Mouse (Mus musculus) kidney, embryonic 14.5 days (tissue): ENCODE measurements at regions not wholly inside any gene's neighbourhood (a gene's known extent, or its start where the extent isn't known, plus 50 kb on each side); places are given as distances from the start of the nearest gene placed in this dataset.
A peak's percentile ranks its signal among the peaks of the same experiment; 100 is the strongest.

ENCODE experiments used
- ATAC-seq: fragments of 200-750 bp; cut with Nextera tagmentation; 2 replicates; pipeline ENCODE4 v1.8.0; 2017; ENCODE audit warnings: moderate number of reproducible peaks, mild to moderate bottlenecking, moderate TSS enrichment, moderate library complexity; ENCODE audit not compliant: low FRiP score, low TSS enrichment
- H3K27ac ChIP-seq: fragments of 300-500 bp; sonication (generic); 2 replicates; pipeline ENCODE4 v1.5.1; 2014; ENCODE audit warnings: low read depth, mild to moderate bottlenecking, low read length, moderate library complexity, mixed read lengths
- H3K27me3 ChIP-seq: fragments of 300-500 bp; sonication (generic); 2 replicates; pipeline ENCODE4 v1.6.1; 2014; ENCODE audit warnings: mild to moderate bottlenecking, low read length; ENCODE audit not compliant: control insufficient read depth, insufficient read depth
- H3K36me3 ChIP-seq: fragments of 300-500 bp; sonication (generic); 2 replicates; pipeline ENCODE4 v1.6.1; 2014; ENCODE audit warnings: low read length, mixed read lengths; ENCODE audit not compliant: control insufficient read depth, insufficient read depth
- H3K4me1 ChIP-seq: fragments of 300-500 bp; sonication (generic); 2 replicates; pipeline ENCODE4 v1.6.1; 2014; ENCODE audit warnings: low read length, mixed read lengths; ENCODE audit not compliant: control insufficient read depth, insufficient read depth
- H3K4me2 ChIP-seq: fragments of 300-500 bp; sonication (generic); replicated peaks from 2 replicates; pipeline ENCODE4 v1.6.1; 2014; ENCODE audit warnings: low read depth, mild to moderate bottlenecking, low read length
- H3K4me3 ChIP-seq: fragments of 300-500 bp; sonication (generic); 2 replicates; pipeline ENCODE4 v1.5.1; 2014; ENCODE audit warnings: mild to moderate bottlenecking, low read length
- H3K9ac ChIP-seq: fragments of 300-500 bp; sonication (generic); 2 replicates; pipeline ENCODE4 v1.6.1; 2014; ENCODE audit warnings: low read depth, mild to moderate bottlenecking, low read length, moderate library complexity
- H3K9me3 ChIP-seq: fragments of 300-500 bp; sonication (generic); 2 replicates; pipeline ENCODE4 v1.6.1; 2016; ENCODE audit warnings: low read length; ENCODE audit not compliant: control insufficient read depth
- WGBS: fragments of 180-500 bp; shearing (Covaris S2); extraction: QIAGEN DNeasy Blood & Tissue Kit; methylation state at CpG from one replicate; pipeline ENCODE4 v1.1.7; 2014; 5-methylcytosine and 5-hydroxymethylcytosine counted together

- Histone ChIP-seq H3K4me2 (no peak overlapping the region), H3K4me1 (no peaks in the 10 kb centered on the region), H3K9me3 (no peaks in the 10 kb centered on the region), H3K9ac (no peak overlapping the region), H3K27me3 (no peaks in the 10 kb centered on the region), H3K4me3 (no peak overlapping the region), H3K36me3 (no peaks in the 10 kb centered on the region), H3K27ac (no peak overlapping the region)
- WGBS = 20% methylated on average over 6 of the region's 6 CpGs
- ATAC-seq = peak; percentile 55; the same call in 1 of the 2 replicates
Measured at GRCm38 (mm10) chr2:19792177-19792576, 117.4 kb upstream of the Etl4 start.

GRCm38 (mm10) chr2:19796790-19797189, 112.8 kb upstream of the Etl4 start:
- Histone ChIP-seq H3K27me3 (no peaks in the 10 kb centered on the region), H3K4me3 (no peak overlapping the region), H3K9ac (no peak overlapping the region), H3K27ac (no peak overlapping the region), H3K9me3 (no peaks in the 10 kb centered on the region), H3K4me2 (no peak overlapping the region), H3K36me3 (no peaks in the 10 kb centered on the region), H3K4me1 (no peaks in the 10 kb centered on the region)
- WGBS = 28% methylated on average over 2 of the region's 2 CpGs
- ATAC-seq = peak; percentile 73
